Mouse (Mus musculus) kidney, embryonic 14.5 days (tissue): ENCODE results near the gene Qrich2. TPM values are rescaled to one million over a fixed set of nuclear protein-coding genes. Genes with fewer than 3 reads are reported as not detected.

Source experiments
- ATAC-seq: fragments of 200-750 bp; cut with Nextera tagmentation; 2 replicates; pipeline ENCODE4 v1.8.0; 2017; ENCODE audit warnings: moderate number of reproducible peaks, mild to moderate bottlenecking, moderate TSS enrichment, moderate library complexity; ENCODE audit not compliant: low FRiP score, low TSS enrichment
- H3K27ac ChIP-seq: fragments of 300-500 bp; sonication (generic); 2 replicates; pipeline ENCODE4 v1.5.1; 2014; ENCODE audit warnings: low read depth, mild to moderate bottlenecking, low read length, moderate library complexity, mixed read lengths
- H3K27me3 ChIP-seq: fragments of 300-500 bp; sonication (generic); 2 replicates; pipeline ENCODE4 v1.6.1; 2014; ENCODE audit warnings: mild to moderate bottlenecking, low read length; ENCODE audit not compliant: control insufficient read depth, insufficient read depth
- H3K36me3 ChIP-seq: fragments of 300-500 bp; sonication (generic); 2 replicates; pipeline ENCODE4 v1.6.1; 2014; ENCODE audit warnings: low read length, mixed read lengths; ENCODE audit not compliant: control insufficient read depth, insufficient read depth
- H3K4me1 ChIP-seq: fragments of 300-500 bp; sonication (generic); 2 replicates; pipeline ENCODE4 v1.6.1; 2014; ENCODE audit warnings: low read length, mixed read lengths; ENCODE audit not compliant: control insufficient read depth, insufficient read depth
- H3K4me2 ChIP-seq: fragments of 300-500 bp; sonication (generic); replicated peaks from 2 replicates; pipeline ENCODE4 v1.6.1; 2014; ENCODE audit warnings: low read depth, mild to moderate bottlenecking, low read length
- H3K4me3 ChIP-seq: fragments of 300-500 bp; sonication (generic); 2 replicates; pipeline ENCODE4 v1.5.1; 2014; ENCODE audit warnings: mild to moderate bottlenecking, low read length
- H3K9ac ChIP-seq: fragments of 300-500 bp; sonication (generic); 2 replicates; pipeline ENCODE4 v1.6.1; 2014; ENCODE audit warnings: low read depth, mild to moderate bottlenecking, low read length, moderate library complexity
- H3K9me3 ChIP-seq: fragments of 300-500 bp; sonication (generic); 2 replicates; pipeline ENCODE4 v1.6.1; 2016; ENCODE audit warnings: low read length; ENCODE audit not compliant: control insufficient read depth
- WGBS: fragments of 180-500 bp; shearing (Covaris S2); extraction: QIAGEN DNeasy Blood & Tissue Kit; methylation state at CpG from one replicate; pipeline ENCODE4 v1.1.7; 2014; 5-methylcytosine and 5-hydroxymethylcytosine counted together
- polyA plus RNA-seq: library from polyadenylated mRNA; unstranded; fragments of >200 nt; fragmentation: Nextera tagmentation; extraction: Ambion mirVana; gene quantifications from 2 replicates; pipeline ENCODE4 v1.2.1, GENCODE M21; 2014

Qrich2 gene
- polyA plus RNA-seq, 1 experiment from 2014 or later, result 0.39 TPM

- Histone ChIP-seq H3K27ac (no peak overlapping the region), H3K27me3 (no peaks in the 10 kb centered on the region)
- WGBS, result 82% methylated on average over 11 of the region's 11 CpGs
These were observed 67.7 kb downstream of the Qrich2 start for GRCm38 (mm10) chr11:116398348-116398677.

GRCm38 (mm10) chr11:116397517-116398347, 68.3 kb downstream of the Qrich2 start:
- 73% methylated on average over 8 of the region's 8 CpGs for WGBS
- no peaks in the 10 kb centered on the region for H3K27me3 ChIP-seq
- H3K9ac ChIP-seq, result no peak overlapping the region
- H3K4me3 ChIP-seq, result no peak overlapping the region
- H3K4me2 ChIP-seq, result no peak overlapping the region
- H3K36me3 ChIP-seq, result peaks cover 3% of the 10 kb centered on the region; the same call in 1 of the 2 replicates
- H3K4me1 ChIP-seq, result no peaks in the 10 kb centered on the region
- H3K27ac ChIP-seq, result no peak overlapping the region
- no peaks in the 10 kb centered on the region for H3K9me3 ChIP-seq
- no peak for ATAC-seq

More at GRCm38 (mm10) chr11:116398348-116398677, 67.7 kb downstream of the Qrich2 start:
- no peak overlapping the region for H3K9ac ChIP-seq
- no peak overlapping the region for H3K4me2 ChIP-seq
- H3K4me1 ChIP-seq, result no peaks in the 10 kb centered on the region
- H3K9me3 ChIP-seq, result no peaks in the 10 kb centered on the region
- no peak for ATAC-seq
- peaks cover 3% of the 10 kb centered on the region; the same call in 1 of the 2 replicates for H3K36me3 ChIP-seq
- no peak overlapping the region for H3K4me3 ChIP-seq

- Histone ChIP-seq H3K27me3 (no peaks in the 10 kb centered on the region), H3K9ac (no peak overlapping the region), H3K4me1 (no peaks in the 10 kb centered on the region), H3K4me2 (no peak overlapping the region), H3K36me3 (peaks cover 3% of the 10 kb centered on the region; the same call in 1 of the 2 replicates), H3K4me3 (no peak overlapping the region), H3K9me3 (no peaks in the 10 kb centered on the region), H3K27ac (no peak overlapping the region)
- WGBS, result 94% methylated on average over 3 of the region's 3 CpGs
- ATAC-seq, result no peak
These were observed 69.1 kb downstream of the Qrich2 start for GRCm38 (mm10) chr11:116396934-116397330.

- ATAC-seq, result no peak
- Histone ChIP-seq H3K4me2 (no peak overlapping the region), H3K9me3 (no peaks in the 10 kb centered on the region), H3K4me3 (no peak overlapping the region), H3K36me3 (peaks cover 3% of the 10 kb centered on the region; the same call in 1 of the 2 replicates), H3K9ac (no peak overlapping the region), H3K4me1 (no peaks in the 10 kb centered on the region), H3K27me3 (no peaks in the 10 kb centered on the region), H3K27ac (no peak overlapping the region)
- 90% methylated on average over 11 of the region's 11 CpGs for WGBS
These were observed 69.6 kb downstream of the Qrich2 start for GRCm38 (mm10) chr11:116396276-116396933.

GRCm38 (mm10) chr11:116394769-116395168, 71.3 kb downstream of the Qrich2 start:
- Histone ChIP-seq H3K27ac (no peak overlapping the region), H3K36me3 (peaks cover 3% of the 10 kb centered on the region; the same call in 1 of the 2 replicates), H3K9ac (no peak overlapping the region), H3K4me1 (no peaks in the 10 kb centered on the region), H3K27me3 (no peaks in the 10 kb centered on the region), H3K4me2 (no peak overlapping the region; the same call in 1 of the 2 replicates), H3K4me3 (no peak overlapping the region), H3K9me3 (no peaks in the 10 kb centered on the region)
- 85% methylated on average over 4 of the region's 4 CpGs for WGBS
- ATAC-seq, result no peak

Other genes with a start within 250 kb of the Qrich2 start
- gene Evpl, start 228.2 kb downstream of the Qrich2 start, polyA plus RNA-seq, result 1.4 and 2.6 TPM in 2 replicates
- gene Srp68, start 192.0 kb downstream of the Qrich2 start, polyA plus RNA-seq, result 60.6 and 85.6 TPM in 2 replicates
- 0.13 TPM in 1 of 2 replicates, not detected in the other for gene Galr2, start 185.3 kb downstream of the Qrich2 start, polyA plus RNA-seq
- gene Exoc7, start 159.0 kb downstream of the Qrich2 start, polyA plus RNA-seq, result 49.6 and 66.3 TPM in 2 replicates
- 1.2 and 1.8 TPM in 2 replicates for gene Foxj1, start 130.8 kb downstream of the Qrich2 start, polyA plus RNA-seq
- gene Rnf157, start 53.2 kb downstream of the Qrich2 start, polyA plus RNA-seq, result 9.1 and 14.1 TPM in 2 replicates
- 79.7 and 80.8 TPM in 2 replicates for gene Ubald2, start 32.1 kb downstream of the Qrich2 start, polyA plus RNA-seq
- gene Prpsap1, start 28.0 kb upstream of the Qrich2 start, polyA plus RNA-seq, result 160 and 212 TPM in 2 replicates
- 3.0 and 3.7 TPM in 2 replicates for gene Sphk1, start 64.7 kb upstream of the Qrich2 start, polyA plus RNA-seq
- gene Ube2o, start 115.2 kb upstream of the Qrich2 start, polyA plus RNA-seq, result 11.2 and 13.5 TPM in 2 replicates
- gene Aanat, start 120.2 kb upstream of the Qrich2 start, polyA plus RNA-seq, result not detected in 2 replicates
- 5.4 and 7.2 TPM in 2 replicates for gene Rhbdf2, start 160.8 kb upstream of the Qrich2 start, polyA plus RNA-seq
- gene Prcd, start 187.3 kb upstream of the Qrich2 start, polyA plus RNA-seq, result 1.1 and 1.4 TPM in 2 replicates
- gene Cygb, start 188.1 kb upstream of the Qrich2 start, polyA plus RNA-seq, result 11.0 and 11.3 TPM in 2 replicates